Mouse (Mus musculus): ENCODE measurements around the gene Chst14. TPM values are rescaled to one million over a fixed set of nuclear protein-coding genes. Genes with fewer than 3 reads are reported as not detected.

The Chst14 gene
- total and polyA plus RNA-seq, 3 experiments, result 4.7 to 8.4 (median 5.1) TPM

Other genes starting within 250 kb of the Chst14 start
- not detected in 2 replicates for gene Ankrd63, start 222.5 kb upstream of the Chst14 start, total RNA-seq (2012; rRNA removed)
- not detected in 2 replicates for gene Ankrd63, start 222.5 kb upstream of the Chst14 start, total RNA-seq (2014; rRNA removed)
- gene Ankrd63, start 222.5 kb upstream of the Chst14 start, polyA plus RNA-seq (2012; ENCODE audit: insufficient read length, low read depth), result 0.07 and 0.08 TPM in 2 replicates
- gene Plcb2, start 198.1 kb upstream of the Chst14 start, total RNA-seq (2012; rRNA removed), result 6.9 and 7.8 TPM in 2 replicates
- 5.7 and 6.4 TPM in 2 replicates for gene Plcb2, start 198.1 kb upstream of the Chst14 start, total RNA-seq (2014; rRNA removed)
- gene Plcb2, start 198.1 kb upstream of the Chst14 start, polyA plus RNA-seq (2012; ENCODE audit: insufficient read length, low read depth), result 18.9 and 22.3 TPM in 2 replicates
- 4.2 and 4.3 TPM in 2 replicates for gene Inafm2, start 180.7 kb upstream of the Chst14 start, total RNA-seq (2012; rRNA removed)
- 3.6 TPM in 2 replicates for gene Inafm2, start 180.7 kb upstream of the Chst14 start, total RNA-seq (2014; rRNA removed)
- 2.6 and 2.7 TPM in 2 replicates for gene Inafm2, start 180.7 kb upstream of the Chst14 start, polyA plus RNA-seq (2012; ENCODE audit: insufficient read length, low read depth)
- gene Ccdc9b, start 163.8 kb upstream of the Chst14 start, total RNA-seq (2012; rRNA removed), result not detected in 2 replicates
- not detected in 2 replicates for gene Ccdc9b, start 163.8 kb upstream of the Chst14 start, total RNA-seq (2014; rRNA removed)
- gene Ccdc9b, start 163.8 kb upstream of the Chst14 start, polyA plus RNA-seq (2012; ENCODE audit: insufficient read length, low read depth), result not detected in 2 replicates
- gene Phgr1, start 153.7 kb upstream of the Chst14 start, total RNA-seq (2012; rRNA removed), result not detected in 2 replicates
- gene Phgr1, start 153.7 kb upstream of the Chst14 start, total RNA-seq (2014; rRNA removed), result not detected in 2 replicates
- not detected in 2 replicates for gene Phgr1, start 153.7 kb upstream of the Chst14 start, polyA plus RNA-seq (2012; ENCODE audit: insufficient read length, low read depth)
- not detected in 2 replicates for gene Disp2, start 146.8 kb upstream of the Chst14 start, total RNA-seq (2012; rRNA removed)
- not detected in 2 replicates for gene Disp2, start 146.8 kb upstream of the Chst14 start, total RNA-seq (2014; rRNA removed)
- gene Disp2, start 146.8 kb upstream of the Chst14 start, polyA plus RNA-seq (2012; ENCODE audit: insufficient read length, low read depth), result not detected in 2 replicates
- 72.9 and 82.1 TPM in 2 replicates for gene Knstrn, start 112.5 kb upstream of the Chst14 start, total RNA-seq (2012; rRNA removed)
- 72.9 and 76.6 TPM in 2 replicates for gene Knstrn, start 112.5 kb upstream of the Chst14 start, total RNA-seq (2014; rRNA removed)
- 97.2 and 108 TPM in 2 replicates for gene Knstrn, start 112.5 kb upstream of the Chst14 start, polyA plus RNA-seq (2012; ENCODE audit: insufficient read length, low read depth)
- gene Ivd, start 64.5 kb upstream of the Chst14 start, total RNA-seq (2012; rRNA removed), result 28.4 and 29.3 TPM in 2 replicates
- gene Ivd, start 64.5 kb upstream of the Chst14 start, total RNA-seq (2014; rRNA removed), result 25.5 and 30.0 TPM in 2 replicates
- gene Ivd, start 64.5 kb upstream of the Chst14 start, polyA plus RNA-seq (2012; ENCODE audit: insufficient read length, low read depth), result 27.6 and 34.5 TPM in 2 replicates
- gene Bahd1, start 26.1 kb upstream of the Chst14 start, total RNA-seq (2012; rRNA removed), result 28.7 and 32.1 TPM in 2 replicates
- gene Bahd1, start 26.1 kb upstream of the Chst14 start, total RNA-seq (2014; rRNA removed), result 14.1 and 15.3 TPM in 2 replicates
- 37.5 and 37.8 TPM in 2 replicates for gene Bahd1, start 26.1 kb upstream of the Chst14 start, polyA plus RNA-seq (2012; ENCODE audit: insufficient read length, low read depth)
- 11.7 and 13.9 TPM in 2 replicates for gene Ccdc32, start 102.9 kb downstream of the Chst14 start, total RNA-seq (2012; rRNA removed)
- gene Ccdc32, start 102.9 kb downstream of the Chst14 start, total RNA-seq (2014; rRNA removed), result 17.6 and 18.3 TPM in 2 replicates
- 11.5 and 11.8 TPM in 2 replicates for gene Ccdc32, start 102.9 kb downstream of the Chst14 start, polyA plus RNA-seq (2012; ENCODE audit: insufficient read length, low read depth)
- 14.7 and 14.8 TPM in 2 replicates for gene Rpusd2, start 108.3 kb downstream of the Chst14 start, total RNA-seq (2012; rRNA removed)
- gene Rpusd2, start 108.3 kb downstream of the Chst14 start, total RNA-seq (2014; rRNA removed), result 9.3 and 10.7 TPM in 2 replicates
- gene Rpusd2, start 108.3 kb downstream of the Chst14 start, polyA plus RNA-seq (2012; ENCODE audit: insufficient read length, low read depth), result 12.3 and 13.7 TPM in 2 replicates
- gene Knl1, start 120.6 kb downstream of the Chst14 start, total RNA-seq (2012; rRNA removed), result 19.9 and 23.3 TPM in 2 replicates
- 23.8 and 29.6 TPM in 2 replicates for gene Knl1, start 120.6 kb downstream of the Chst14 start, total RNA-seq (2014; rRNA removed)
- 13.7 and 16.2 TPM in 2 replicates for gene Knl1, start 120.6 kb downstream of the Chst14 start, polyA plus RNA-seq (2012; ENCODE audit: insufficient read length, low read depth)
- 40.5 and 45.0 TPM in 2 replicates for gene Rad51, start 186.3 kb downstream of the Chst14 start, total RNA-seq (2012; rRNA removed)
- 16.1 and 18.6 TPM in 2 replicates for gene Rad51, start 186.3 kb downstream of the Chst14 start, total RNA-seq (2014; rRNA removed)
- 87.5 and 109 TPM in 2 replicates for gene Rad51, start 186.3 kb downstream of the Chst14 start, polyA plus RNA-seq (2012; ENCODE audit: insufficient read length, low read depth)
- gene Rmdn3, start 230.5 kb downstream of the Chst14 start, total RNA-seq (2012; rRNA removed), result 49.9 and 52.0 TPM in 2 replicates
- 59.1 and 61.2 TPM in 2 replicates for gene Rmdn3, start 230.5 kb downstream of the Chst14 start, total RNA-seq (2014; rRNA removed)
- 41.8 and 48.1 TPM in 2 replicates for gene Rmdn3, start 230.5 kb downstream of the Chst14 start, polyA plus RNA-seq (2012; ENCODE audit: insufficient read length, low read depth)
- gene Gchfr, start 241.3 kb downstream of the Chst14 start, total RNA-seq (2012; rRNA removed), result 9.5 and 18.2 TPM in 2 replicates
- gene Gchfr, start 241.3 kb downstream of the Chst14 start, total RNA-seq (2014; rRNA removed), result 0.93 and 1.8 TPM in 2 replicates
- gene Gchfr, start 241.3 kb downstream of the Chst14 start, polyA plus RNA-seq (2012; ENCODE audit: insufficient read length, low read depth), result 1.1 and 2.7 TPM in 2 replicates
- 4.7 and 9.2 TPM in 2 replicates for gene Gm14137, start 248.0 kb downstream of the Chst14 start, total RNA-seq (2012; rRNA removed)
- 2.3 and 2.6 TPM in 2 replicates for gene Gm14137, start 248.0 kb downstream of the Chst14 start, total RNA-seq (2014; rRNA removed)
- 3.3 and 3.4 TPM in 2 replicates for gene Gm14137, start 248.0 kb downstream of the Chst14 start, polyA plus RNA-seq (2012; ENCODE audit: insufficient read length, low read depth)

All from CH12.LX (cell line).